Mouse (Mus musculus) embryonic fibroblast, embryonic 13.5 days (primary cell): ENCODE measurements around the gene AW549877. TPM values are rescaled to one million over a fixed set of nuclear protein-coding genes. Genes with fewer than 3 reads are reported as not detected.

Source experiments
- H3K27ac ChIP-seq: 2 replicates; pipeline ENCODE4 v1.5.1; 2012; ENCODE audit warnings: low read length, control low read depth, inconsistent platforms; ENCODE audit not compliant: insufficient read depth
- H3K4me1 ChIP-seq: 2 replicates; pipeline ENCODE4 v1.6.1; 2011; ENCODE audit warnings: low read length; ENCODE audit not compliant: control insufficient read depth, insufficient read depth
- H3K4me3 ChIP-seq: 2 replicates; pipeline ENCODE4 v1.5.1; 2011; ENCODE audit warnings: mild to moderate bottlenecking, control low read depth, low read length; ENCODE audit not compliant: insufficient read depth
- CTCF ChIP-seq: IDR thresholded peaks from 2 replicates; pipeline ENCODE4 v1.5.1; 2011; ENCODE audit warnings: mild to moderate bottlenecking, control low read depth, low read length, moderate library complexity, borderline replicate concordance; ENCODE audit not compliant: insufficient read depth
- POLR2A ChIP-seq: IDR thresholded peaks from 2 replicates; pipeline ENCODE4 v1.6.1; 2011; ENCODE audit warnings: low read depth, mild to moderate bottlenecking, control low read depth, low read length, moderate library complexity
- polyA plus RNA-seq: library from polyadenylated mRNA; stranded (reverse); fragments of >200 nt; gene quantifications from 2 replicates; pipeline ENCODE4 v1.2.4, GENCODE M21; 2011; ENCODE audit warnings: low read depth; ENCODE audit not compliant: missing spikeins, insufficient read length

AW549877 gene
- polyA plus RNA-seq, 1 experiment = 66.2 TPM

DNA sequence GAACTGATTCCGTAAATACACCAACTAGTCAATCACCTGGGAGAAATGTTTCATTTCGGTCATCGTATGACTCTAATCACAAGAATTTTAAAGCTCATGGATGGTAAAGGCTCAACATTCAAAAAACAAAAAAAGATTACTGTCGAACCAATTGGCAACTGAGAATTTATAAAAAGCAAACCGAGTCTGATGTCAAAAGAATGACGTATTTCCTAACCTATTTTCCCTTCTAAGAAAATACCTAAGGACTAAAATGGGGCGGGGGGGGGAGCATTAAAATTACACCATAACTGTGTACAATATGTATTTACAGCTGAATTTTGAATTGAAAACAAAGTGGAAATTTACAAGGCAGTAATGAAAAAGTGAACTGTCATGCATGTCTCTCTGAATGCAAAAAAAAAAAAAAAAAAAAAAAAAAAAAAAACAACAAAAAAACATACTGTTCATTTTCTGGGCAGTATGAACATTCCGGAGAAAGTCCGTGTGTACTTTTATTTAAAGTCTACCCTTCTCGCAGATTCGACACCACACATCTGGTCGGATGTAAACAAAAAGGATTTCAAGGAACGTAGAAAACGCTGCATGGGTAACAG, 594 bp downstream of the AW549877 start:
- peaks cover 3% of the 10 kb centered on the region; the same call in 1 of the 2 replicates for H3K4me1 ChIP-seq
- H3K4me3 ChIP-seq = peak overlapping the region; percentile 56
- H3K27ac ChIP-seq = peak overlapping the region; percentile 90
- TF ChIP-seq CTCF (no peak), POLR2A (no peak)

DNA sequence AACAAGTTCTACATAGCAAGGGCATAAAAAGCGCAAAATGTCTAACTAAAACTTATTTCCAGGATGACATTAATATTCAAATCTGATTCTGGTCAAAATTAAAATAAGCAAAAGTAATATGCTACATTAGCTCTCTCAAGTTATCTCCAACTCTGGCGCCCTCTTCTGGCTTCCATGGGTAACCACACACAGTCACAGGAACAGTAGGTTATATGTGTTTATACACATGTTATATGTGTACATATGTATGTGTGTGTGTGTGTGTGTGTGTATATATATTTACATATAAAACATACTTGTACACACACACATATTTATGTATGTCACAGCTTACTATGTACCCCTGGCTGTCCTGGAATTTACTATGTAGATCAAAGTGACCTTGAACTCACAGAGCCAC, 7.6 kb downstream of the AW549877 start:
- TF ChIP-seq POLR2A = no peak
- TF ChIP-seq CTCF = no peak
- no peak overlapping the region for H3K27ac ChIP-seq
- H3K4me3 ChIP-seq = no peak overlapping the region
- no peaks in the 10 kb centered on the region for H3K4me1 ChIP-seq

DNA sequence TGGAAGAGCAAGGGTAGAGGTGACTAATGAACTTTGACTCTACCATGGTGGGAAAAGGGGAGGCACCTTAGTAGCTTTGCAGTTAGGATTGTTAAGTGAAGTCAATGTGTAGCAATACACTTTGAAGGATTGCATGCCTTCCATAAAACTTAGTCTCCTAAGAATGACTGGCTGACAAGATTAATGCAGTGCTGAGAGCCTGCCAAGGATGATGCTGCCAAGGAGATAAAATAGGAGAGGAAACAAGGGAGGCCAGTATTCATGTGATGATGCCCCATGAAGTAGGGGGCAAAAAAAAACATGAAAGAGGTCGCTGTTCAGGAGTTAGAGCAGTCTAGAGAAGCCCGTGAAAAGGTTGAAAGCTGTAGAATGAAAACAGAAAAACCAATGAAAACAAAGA, 10.7 kb downstream of the AW549877 start:
- Histone ChIP-seq H3K27ac (no peak overlapping the region), H3K4me1 (no peaks in the 10 kb centered on the region), H3K4me3 (no peak overlapping the region)
- TF ChIP-seq CTCF (no peak), POLR2A (no peak)

DNA sequence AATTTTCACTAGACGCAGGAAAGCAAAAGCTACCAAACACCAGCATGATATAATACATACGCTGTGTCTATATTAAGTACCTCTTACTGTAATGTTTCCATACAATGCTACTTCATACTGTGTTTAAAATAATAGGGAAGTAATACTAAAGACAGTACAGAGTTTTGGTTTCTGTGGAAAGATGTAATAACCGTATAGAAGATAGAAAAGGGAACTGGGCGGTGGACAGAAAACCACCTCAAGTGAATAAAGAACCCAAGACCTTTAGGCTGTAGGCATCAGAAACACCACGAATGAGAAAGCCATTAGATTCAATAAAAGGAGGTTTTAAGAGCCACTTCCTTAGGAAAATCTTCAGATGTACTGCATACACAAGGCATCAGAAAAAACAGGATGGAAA, 12.8 kb downstream of the AW549877 start:
- no peaks in the 10 kb centered on the region for H3K4me1 ChIP-seq
- H3K4me3 ChIP-seq = no peak overlapping the region
- TF ChIP-seq CTCF (no peak), POLR2A (no peak)

DNA sequence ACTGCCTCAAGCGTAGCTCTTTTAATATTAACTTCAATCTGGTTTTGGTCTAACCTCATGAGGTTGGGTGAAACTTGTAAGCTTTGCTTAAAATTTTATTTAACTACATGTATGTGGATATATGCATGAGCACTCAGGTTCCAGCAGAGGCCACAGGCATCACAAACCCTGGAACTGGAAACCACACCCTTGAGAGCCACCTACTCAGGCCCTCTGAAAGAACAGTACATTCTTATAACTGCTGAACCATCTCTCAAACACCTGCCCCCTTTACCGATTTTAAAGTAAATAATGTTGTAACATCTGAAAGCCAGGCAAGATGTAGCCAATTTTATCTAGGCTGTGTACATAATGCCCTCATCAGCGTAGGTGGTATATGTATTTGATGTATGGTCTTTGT, 15.7 kb downstream of the AW549877 start:
- H3K4me1 ChIP-seq = no peaks in the 10 kb centered on the region
- H3K27ac ChIP-seq = peak overlapping the region; percentile 96
- no peak overlapping the region for H3K4me3 ChIP-seq
- TF ChIP-seq POLR2A = no peak
- TF ChIP-seq CTCF = no peak

More for the DNA sequence above, 12.8 kb downstream of the AW549877 start:
- no peak overlapping the region for H3K27ac ChIP-seq

DNA sequence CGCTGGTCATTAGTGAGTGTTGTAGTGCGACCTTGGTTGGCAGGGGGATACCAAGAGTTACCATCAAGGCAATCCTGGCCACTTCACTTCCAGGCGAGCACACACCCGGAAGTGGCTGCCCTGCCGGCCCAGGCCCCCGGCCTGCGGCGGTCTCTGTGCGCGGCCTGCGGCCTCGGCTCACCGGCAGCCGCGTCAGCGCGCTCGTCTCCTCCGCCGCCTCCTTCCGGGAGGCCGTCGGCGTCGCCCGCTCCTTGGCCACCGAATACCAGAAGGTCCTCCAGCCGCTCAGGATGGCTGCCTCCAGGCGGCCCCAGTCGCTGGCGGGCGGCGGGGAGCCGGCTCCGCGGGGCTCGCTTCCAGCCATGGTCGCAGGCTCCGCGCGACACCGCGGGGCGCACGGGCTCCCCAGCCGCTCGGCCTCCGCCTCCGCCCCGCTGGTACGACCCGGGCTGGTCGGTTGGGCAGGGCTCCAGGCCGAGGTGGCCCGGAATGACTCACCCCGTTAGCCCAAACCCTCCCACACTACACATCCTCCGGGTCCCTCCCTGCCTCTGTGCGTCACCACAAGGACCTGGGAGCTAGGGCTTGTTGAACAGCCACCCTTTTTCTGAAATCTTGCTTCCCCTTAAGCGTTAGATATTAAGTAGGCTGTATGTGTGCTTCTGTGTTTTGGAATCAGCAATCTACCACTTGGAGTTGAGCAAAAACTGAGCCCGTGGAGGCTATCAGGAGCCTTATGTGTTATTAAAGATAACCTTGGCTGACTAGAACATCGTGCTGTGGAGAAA, 16.3 kb downstream of the AW549877 start, which contains the start of gene Fbxo4:
Fbxo4 (minus strand) TSS at position 513 of the 788 bp plus-strand sequence.
- H3K4me1 ChIP-seq = no peaks in the 10 kb centered on the region
- H3K4me3 ChIP-seq = peak within 1 kb of the TSS; percentile 53
- H3K27ac ChIP-seq = peak within 1 kb of the TSS; percentile 96
- TF ChIP-seq POLR2A (peak; percentile 63), CTCF (no peak)

DNA sequence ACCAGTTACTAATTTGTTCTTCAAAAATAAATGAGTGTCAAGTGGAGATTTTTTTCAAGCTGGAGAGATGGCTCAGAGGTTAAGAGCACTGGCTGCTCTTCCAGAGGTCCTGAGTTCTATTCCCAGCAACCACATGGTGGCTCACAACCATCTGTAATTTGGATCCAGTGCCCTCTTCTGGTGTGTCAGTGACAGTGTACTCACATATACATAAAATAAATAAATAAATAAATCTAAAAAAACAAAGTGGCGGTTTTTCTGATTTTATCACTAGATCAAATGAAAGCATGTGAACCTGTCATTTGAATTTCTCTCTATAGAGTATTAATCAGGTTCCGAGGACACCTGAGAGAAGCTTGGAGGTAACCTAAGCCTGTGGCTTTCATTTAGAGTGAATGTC, 17.3 kb downstream of the AW549877 start:
- Histone ChIP-seq H3K27ac (no peak overlapping the region), H3K4me1 (no peaks in the 10 kb centered on the region), H3K4me3 (no peak overlapping the region)
- no peak for TF ChIP-seq POLR2A
- TF ChIP-seq CTCF = no peak

DNA sequence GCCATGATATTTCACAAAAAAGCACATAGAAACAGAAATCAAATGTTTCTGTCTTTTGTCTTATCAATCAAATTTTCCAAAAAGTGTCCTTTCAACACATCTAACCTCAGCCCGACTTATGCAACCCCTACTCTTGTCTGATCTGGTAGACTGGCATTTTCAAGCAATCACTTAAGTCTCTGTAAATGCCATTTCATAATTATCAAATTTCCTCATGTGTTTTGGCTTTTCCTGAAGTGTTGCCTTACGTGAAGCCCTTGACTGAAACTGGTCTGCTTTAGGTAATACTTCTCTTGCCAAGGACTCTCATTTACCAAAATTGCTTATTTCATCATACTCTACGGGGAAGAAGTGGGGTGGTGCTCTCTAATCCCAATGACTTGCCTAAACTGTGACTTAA, 22.2 kb downstream of the AW549877 start:
- Histone ChIP-seq H3K4me1 (no peaks in the 10 kb centered on the region), H3K27ac (no peak overlapping the region), H3K4me3 (no peak overlapping the region)
- TF ChIP-seq CTCF (no peak), POLR2A (no peak)

DNA sequence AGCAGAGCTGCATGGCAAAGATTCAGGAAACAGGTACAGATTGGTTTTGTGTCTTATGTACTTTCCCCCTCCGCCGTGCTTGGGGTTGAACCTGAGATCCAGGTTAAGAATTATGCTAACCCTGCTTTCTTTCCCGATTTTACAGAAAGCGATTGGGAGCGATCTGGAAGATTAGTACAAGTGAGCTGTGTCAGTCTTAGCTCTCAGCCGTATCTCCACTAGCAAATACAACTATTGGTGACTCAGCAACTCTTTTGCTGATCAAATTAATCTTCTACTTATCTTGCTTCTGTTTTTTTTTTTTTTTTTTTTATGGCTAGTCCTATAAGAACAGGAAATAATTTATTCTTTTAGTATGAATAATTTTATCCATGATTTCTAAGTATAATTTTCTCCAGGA, 25.4 kb downstream of the AW549877 start:
- no peak overlapping the region for H3K4me3 ChIP-seq
- H3K27ac ChIP-seq = no peak overlapping the region
- no peaks in the 10 kb centered on the region for H3K4me1 ChIP-seq
- TF ChIP-seq CTCF = no peak
- TF ChIP-seq POLR2A = no peak

DNA sequence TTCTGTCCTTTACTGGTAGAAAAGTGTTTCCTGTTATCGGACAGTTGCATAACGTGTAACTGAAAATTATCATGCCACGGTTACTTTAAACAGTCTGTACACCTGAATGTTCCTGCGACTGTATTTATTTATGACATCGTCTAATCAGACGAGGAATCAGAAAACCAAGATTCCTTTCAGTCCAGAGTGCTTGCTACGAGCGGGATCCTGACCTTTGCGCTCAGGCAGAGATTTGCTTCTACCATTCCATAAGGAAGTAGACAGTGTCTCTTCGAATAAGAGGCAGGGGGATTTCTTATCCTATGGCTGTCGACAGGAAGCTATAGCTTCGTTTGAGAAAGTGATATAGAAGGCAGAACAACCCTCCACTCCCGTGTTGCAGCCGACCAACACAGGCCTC, 25.8 kb downstream of the AW549877 start:
- no peak for TF ChIP-seq CTCF
- TF ChIP-seq POLR2A = no peak
- no peak overlapping the region for H3K27ac ChIP-seq
- no peak overlapping the region for H3K4me3 ChIP-seq
- no peaks in the 10 kb centered on the region for H3K4me1 ChIP-seq

DNA sequence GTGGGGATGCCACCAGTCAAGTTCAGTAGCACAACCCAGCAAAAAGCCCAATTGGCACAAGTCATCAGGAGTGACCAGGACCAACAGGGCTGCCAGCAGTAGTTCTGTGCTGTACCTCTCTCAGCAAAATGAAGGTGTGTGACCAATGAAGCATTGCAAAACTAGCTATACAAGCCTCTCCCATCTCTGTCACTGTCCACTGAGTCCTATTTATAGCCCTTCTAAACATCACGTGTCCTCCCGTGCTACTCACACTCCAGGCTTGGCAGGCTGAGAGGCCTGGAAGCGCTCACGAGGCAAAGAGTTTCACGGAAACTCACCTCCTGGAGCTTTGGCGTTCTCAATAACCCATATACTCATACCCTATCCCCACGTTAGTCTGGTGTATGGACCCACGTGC, 33.3 kb downstream of the AW549877 start:
- H3K4me1 ChIP-seq = peaks cover 3% of the 10 kb centered on the region; the same call in 1 of the 2 replicates
- peak overlapping the region; percentile 70 for H3K27ac ChIP-seq
- no peak overlapping the region for H3K4me3 ChIP-seq
- no peak for TF ChIP-seq CTCF
- no peak for TF ChIP-seq POLR2A
